Mouse (Mus musculus): Measurements from ENCODE around the gene Immp2l. TPM values are rescaled to one million over a fixed set of nuclear protein-coding genes. Genes with fewer than 3 reads are reported as not detected.

Immp2l gene
- total RNA-seq, 2 experiments from 2014 or later, result 28.8 to 42.1 TPM

- no peak for DNase-seq
These were observed 159.0 kb downstream of the Immp2l start for GRCm38 (mm10) chr12:41182856-41183255.

GRCm38 (mm10) chr12:41185060-41185459 is 161.2 kb downstream of the Immp2l start:
- DNase-seq, result no peak

- no peak for DNase-seq
These were observed 161.6 kb downstream of the Immp2l start for GRCm38 (mm10) chr12:41185509-41185908.

- DNase-seq, result no peak
These were observed 168.9 kb downstream of the Immp2l start for GRCm38 (mm10) chr12:41192829-41193228.

GRCm38 (mm10) chr12:41196374-41196773 is 172.5 kb downstream of the Immp2l start:
- DNase-seq, result no peak

GRCm38 (mm10) chr12:41215186-41215585 is 191.3 kb downstream of the Immp2l start:
- no peak for DNase-seq

GRCm38 (mm10) chr12:41221893-41222292 is 198.0 kb downstream of the Immp2l start:
- no peak for DNase-seq

- DNase-seq, result peak; percentile 14
These were observed 199.8 kb downstream of the Immp2l start for GRCm38 (mm10) chr12:41223686-41224085.

GRCm38 (mm10) chr12:41224538-41224937 is 200.6 kb downstream of the Immp2l start:
- DNase-seq, result no peak

GRCm38 (mm10) chr12:41231966-41232365 is 208.1 kb downstream of the Immp2l start:
- no peak for DNase-seq

GRCm38 (mm10) chr12:41237880-41238279 is 214.0 kb downstream of the Immp2l start:
- no peak for DNase-seq

GRCm38 (mm10) chr12:41241221-41241620 is 217.3 kb downstream of the Immp2l start:
- no peak for DNase-seq

GRCm38 (mm10) chr12:41248254-41248653 is 224.4 kb downstream of the Immp2l start:
- DNase-seq, result no peak

- no peak for DNase-seq
These were observed 226.2 kb downstream of the Immp2l start for GRCm38 (mm10) chr12:41250123-41250522.

- no peak for DNase-seq
These were observed 234.0 kb downstream of the Immp2l start for GRCm38 (mm10) chr12:41257905-41258304.

- DNase-seq, result no peak
These were observed 235.7 kb downstream of the Immp2l start for GRCm38 (mm10) chr12:41259608-41260007.

- DNase-seq, result no peak
These were observed 250.2 kb downstream of the Immp2l start for GRCm38 (mm10) chr12:41274136-41274535.

- DNase-seq, result no peak
These were observed 251.5 kb downstream of the Immp2l start for GRCm38 (mm10) chr12:41275361-41275760.

- DNase-seq, result no peak
These were observed 254.0 kb downstream of the Immp2l start for GRCm38 (mm10) chr12:41277896-41278295.

- DNase-seq, result no peak
These were observed 265.2 kb downstream of the Immp2l start for GRCm38 (mm10) chr12:41289047-41289446.

- DNase-seq, result no peak
These were observed 283.1 kb downstream of the Immp2l start for GRCm38 (mm10) chr12:41307015-41307414.

- DNase-seq, result no peak
These were observed 285.1 kb downstream of the Immp2l start for GRCm38 (mm10) chr12:41308726-41309680.

- no peak for DNase-seq
These were observed 289.5 kb downstream of the Immp2l start for GRCm38 (mm10) chr12:41313391-41313790.

Measured in adrenal gland, postnatal 10 days (tissue).